Mouse (Mus musculus): Measurements from ENCODE around the gene Tnp2. TPM values are rescaled to one million over a fixed set of nuclear protein-coding genes. Genes with fewer than 3 reads are reported as not detected.

Tnp2 gene
- not detected for polyA plus RNA-seq (2017; shearing (Covaris generic))

DNA sequence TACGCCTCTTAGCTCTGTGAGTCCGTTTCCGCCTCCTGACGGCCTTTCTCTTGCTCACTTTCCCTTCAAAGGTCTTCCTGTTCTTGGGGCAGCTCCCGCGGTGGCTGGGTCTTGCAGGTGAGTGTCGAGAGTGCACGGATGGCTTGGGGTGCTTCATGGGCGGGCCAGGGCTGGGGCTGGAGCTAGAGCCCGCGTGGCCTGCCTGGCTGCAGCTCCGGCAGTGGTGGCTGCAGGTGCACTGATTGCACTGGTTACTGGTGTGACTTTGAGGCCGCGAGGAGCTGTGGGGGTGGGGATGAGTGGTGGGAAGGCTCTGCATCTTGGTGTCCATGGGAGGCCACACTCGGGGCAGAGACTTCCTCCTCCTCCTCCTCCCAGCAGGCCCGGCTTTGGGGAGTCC is at the start of gene Tnp2:
Gene Tnp2, minus strand, starts transcription at position 390 of the 400 bp plus-strand sequence.

DNA sequence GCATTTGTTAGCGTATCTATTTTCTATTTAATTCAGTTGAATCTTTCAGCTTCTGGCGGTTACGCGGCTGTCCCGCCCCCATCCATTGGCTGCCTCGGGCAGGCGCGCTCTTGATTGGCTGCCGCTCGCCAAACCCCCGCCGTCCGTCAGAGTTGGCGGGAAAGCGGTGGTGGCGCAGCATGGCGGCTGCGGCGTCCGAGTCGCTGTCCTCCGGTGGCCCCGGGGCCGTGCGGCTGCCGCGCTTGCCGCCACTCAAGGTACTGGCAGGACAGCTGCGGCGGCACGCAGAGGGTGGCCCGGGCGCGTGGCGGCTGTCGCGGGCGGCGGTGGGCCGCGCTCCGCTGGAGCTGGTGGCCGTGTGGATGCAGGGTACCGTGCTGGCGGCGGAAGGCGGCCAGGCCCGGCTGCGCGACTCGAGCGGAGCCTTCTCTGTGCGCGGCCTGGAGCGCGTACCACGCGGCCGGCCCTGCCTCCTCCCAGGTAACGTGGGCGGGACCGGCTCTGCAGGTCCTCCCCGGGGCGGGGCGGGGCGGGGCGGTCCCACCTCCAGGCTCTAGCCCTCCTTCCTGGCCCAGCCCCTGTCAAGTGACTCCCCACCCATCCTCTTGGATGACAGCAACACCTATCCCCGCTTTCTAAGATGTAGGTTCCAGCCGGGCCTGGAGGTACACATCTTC is 46.6 kb upstream of the Tnp2 start, which contains the start of gene Rmi2:
Gene Rmi2, plus strand, starts transcription at position 149 of the 677 bp plus-strand sequence.

DNA sequence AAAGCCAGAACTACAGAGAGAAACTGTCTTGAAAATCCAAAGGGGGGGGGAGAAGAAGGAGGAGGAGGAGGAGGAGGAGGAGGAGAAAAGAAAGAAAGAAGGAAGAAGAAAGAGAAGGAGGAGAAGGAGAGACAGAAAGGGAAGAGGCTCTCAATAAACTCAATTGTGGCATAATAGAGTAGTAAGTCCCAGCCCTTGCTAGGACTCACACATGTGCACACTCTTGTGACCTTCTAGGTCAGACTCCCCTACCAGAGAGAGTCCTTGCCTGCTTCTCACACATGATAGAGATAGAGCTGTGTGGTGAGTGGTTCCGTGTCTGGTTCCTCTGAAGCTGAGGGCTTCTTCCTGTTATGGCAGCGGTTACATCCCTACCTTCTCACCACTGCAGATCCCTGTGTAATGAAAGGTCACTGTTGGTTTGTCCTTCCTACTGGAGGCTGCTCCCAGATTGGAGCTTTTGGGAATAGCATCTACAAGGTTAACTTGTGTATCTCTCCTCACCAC is 24.5 kb upstream of the Tnp2 start, which contains the start of gene Gm11172:
Gene Gm11172, plus strand, starts transcription at position 51 of the 507 bp plus-strand sequence.

DNA sequence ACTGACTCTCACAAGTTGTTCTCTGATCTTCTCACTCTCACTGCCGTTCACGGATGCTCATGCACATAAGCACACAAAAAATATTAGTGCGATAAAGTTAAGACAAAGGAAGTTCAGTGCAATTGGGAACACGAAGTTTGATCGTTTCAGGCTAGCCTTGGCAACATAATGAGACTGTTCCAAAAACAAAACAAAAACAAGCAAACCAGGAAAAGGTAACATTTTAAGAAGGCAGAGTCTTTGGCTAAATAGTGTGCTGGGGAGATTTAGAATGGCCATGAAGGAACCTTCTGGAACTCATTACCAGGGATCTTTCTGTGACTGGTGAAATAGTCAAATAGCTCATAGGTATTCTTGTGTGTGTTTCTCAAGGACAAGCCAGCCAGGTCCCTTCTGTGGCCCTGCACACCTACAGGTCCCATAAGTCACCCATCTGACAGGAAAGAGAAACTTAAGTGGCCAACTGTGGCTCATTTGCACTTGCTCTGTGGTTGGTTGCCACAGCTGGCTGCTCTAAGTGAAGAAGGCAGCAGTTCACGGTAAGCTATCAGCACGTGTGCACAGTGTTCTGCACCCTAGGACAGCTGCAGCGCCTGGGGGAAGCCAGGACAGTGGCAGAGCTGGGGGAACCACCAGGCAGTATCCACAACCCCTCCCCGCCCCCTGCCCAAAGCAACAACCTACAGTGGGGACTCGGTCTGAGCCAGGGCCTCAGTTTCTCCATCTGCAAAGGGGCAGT is 17.5 kb upstream of the Tnp2 start, which contains the start of gene Prm1:
Gene Prm1, minus strand, starts transcription at position 51 of the 739 bp plus-strand sequence.

DNA sequence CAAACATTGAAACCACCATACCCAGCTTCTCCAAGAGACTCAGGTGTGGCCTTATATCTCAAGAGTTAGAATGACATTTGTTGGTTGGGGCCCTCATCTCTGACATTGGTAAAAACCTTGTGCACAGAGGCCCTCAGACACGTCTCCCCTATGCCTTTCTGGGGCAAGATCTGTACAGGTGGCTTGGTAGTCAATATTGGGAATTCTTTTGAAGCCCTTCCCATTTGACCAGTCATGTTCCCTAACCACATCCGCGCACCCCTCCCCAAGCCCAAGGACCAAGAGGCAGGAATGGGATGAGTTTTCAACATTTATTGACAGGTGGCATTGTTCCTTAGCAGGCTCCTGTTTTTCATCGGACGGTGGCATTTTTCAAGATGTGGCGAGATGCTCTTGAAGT is 7.6 kb upstream of the Tnp2 start, which contains the start of gene Prm2:
Gene Prm2, minus strand, starts transcription at position 101 of the 400 bp plus-strand sequence.

DNA sequence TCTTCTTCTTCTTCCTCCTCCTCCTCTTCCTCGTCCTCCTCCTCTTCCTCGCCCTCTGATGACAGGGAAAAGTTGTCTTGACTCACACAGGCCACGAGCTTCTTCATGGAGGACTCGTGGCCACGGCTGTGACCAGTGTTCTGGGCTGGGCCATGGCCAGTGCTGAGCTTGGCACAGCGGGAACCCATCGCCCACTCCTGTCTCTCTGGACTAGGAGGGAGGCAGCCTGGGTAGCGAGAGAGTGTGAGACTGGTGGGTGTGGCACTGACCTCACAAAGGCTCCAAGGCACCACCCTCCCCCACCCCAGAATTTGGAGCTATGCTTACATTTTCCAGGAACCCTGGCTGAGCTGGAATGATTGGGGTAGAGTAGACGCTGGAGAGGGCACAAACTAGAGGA is 2.2 kb upstream of the Tnp2 start, which contains the start of gene Prm3:
Gene Prm3, minus strand, starts transcription at position 213 of the 400 bp plus-strand sequence.

DNA sequence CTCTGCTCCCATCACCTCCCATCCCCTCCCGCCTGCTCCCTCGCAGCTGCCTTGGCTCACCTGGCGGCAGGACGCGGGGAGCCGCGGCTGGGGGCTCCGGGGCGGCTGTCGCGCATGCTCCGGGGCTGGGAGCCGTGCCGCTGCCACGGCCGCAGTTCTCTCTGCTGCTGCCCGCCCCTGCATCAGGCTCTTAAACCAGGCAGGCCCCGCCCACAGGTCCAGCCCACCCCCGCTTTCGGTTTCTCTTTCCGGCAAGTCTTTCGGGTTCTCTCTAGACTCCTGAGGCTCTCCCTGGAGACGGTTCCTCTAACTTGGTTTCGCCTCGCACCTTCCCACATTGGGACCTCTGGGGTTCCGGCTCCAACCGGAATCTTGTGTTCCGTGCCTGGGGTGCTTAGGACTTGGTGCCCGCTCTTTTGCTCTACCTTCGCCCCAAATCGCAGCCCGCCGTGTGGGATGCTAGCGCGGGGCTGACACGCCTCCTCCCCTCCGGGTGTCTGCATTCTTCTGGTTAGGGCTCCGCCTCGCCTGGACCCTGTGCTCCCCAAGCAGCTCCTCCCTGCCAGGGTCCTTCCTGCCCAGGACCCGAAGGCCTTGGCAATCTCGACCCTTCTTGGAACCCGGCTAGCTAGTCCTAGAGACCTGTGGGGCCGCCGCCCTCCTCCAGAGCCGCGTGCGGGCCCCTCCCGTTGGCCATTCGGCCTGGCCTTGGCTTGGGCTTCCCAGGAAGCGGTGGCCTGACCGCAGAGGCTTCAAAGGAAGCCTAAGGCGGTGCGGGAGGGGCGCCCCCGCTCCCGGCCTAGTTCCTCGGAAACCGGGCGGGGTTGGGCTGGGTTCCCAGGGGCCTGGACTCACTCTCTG is 2.9 kb downstream of the Tnp2 start, which contains the start of gene Socs1:
Gene Socs1, minus strand, starts transcription at position 166 of the 861 bp plus-strand sequence.

Other genes with a start within 250 kb of the Tnp2 start
- gene Dexi, start 245.6 kb downstream of the Tnp2 start, polyA plus RNA-seq (2017; shearing (Covaris generic)) = 20.9 TPM
- gene Clec16a, start 243.3 kb downstream of the Tnp2 start, polyA plus RNA-seq (2017; shearing (Covaris generic)) = 20.9 TPM
- 31.4 TPM for gene Socs1, start 3.1 kb downstream of the Tnp2 start, polyA plus RNA-seq (2017; shearing (Covaris generic))
- gene Prm3, start 2.3 kb upstream of the Tnp2 start, polyA plus RNA-seq (2017; shearing (Covaris generic)) = not detected
- not detected for gene Prm2, start 7.5 kb upstream of the Tnp2 start, polyA plus RNA-seq (2017; shearing (Covaris generic))
- not detected for gene Prm1, start 17.2 kb upstream of the Tnp2 start, polyA plus RNA-seq (2017; shearing (Covaris generic))
- gene Gm11172, start 24.3 kb upstream of the Tnp2 start, polyA plus RNA-seq (2017; shearing (Covaris generic)) = not detected
- 2.5 TPM for gene Rmi2, start 46.4 kb upstream of the Tnp2 start, polyA plus RNA-seq (2017; shearing (Covaris generic))

Data from naive thymus-derived CD4-positive, alpha-beta T cell, adult 5 months (primary cell).